Mouse (Mus musculus) cerebellum, adult 2 months (tissue): Measurements from ENCODE around the gene Celf1. TPM values are rescaled to one million over a fixed set of nuclear protein-coding genes. Genes with fewer than 3 reads are reported as not detected.
"Not testable (repeated sequence)": the region's sequence is repeated elsewhere in the genome, so short reads cannot be mapped to it uniquely, and the experiment has no call there.

ENCODE experiments used
- DNase-seq, 2 experiments: peaks; one replicate each; pipeline ENCODE4 v3.0.0; 2021
- H3K27ac ChIP-seq: fragments of 200-500 bp; 2 replicates; pipeline ENCODE4 v1.5.1; 2012; ENCODE audit warnings: low read length, control low read depth, inconsistent platforms; ENCODE audit not compliant: insufficient read depth
- H3K27me3 ChIP-seq: fragments of 200-500 bp; 2 replicates; pipeline ENCODE4 v1.6.1; 2012; ENCODE audit warnings: inconsistent platforms, mild to moderate bottlenecking, low read length, moderate library complexity; ENCODE audit not compliant: control insufficient read depth, insufficient read depth
- H3K4me1 ChIP-seq: fragments of 200-500 bp; 2 replicates; pipeline ENCODE4 v1.6.1; 2011; ENCODE audit warnings: low read length; ENCODE audit not compliant: control insufficient read depth, insufficient read depth
- H3K4me3 ChIP-seq: fragments of 200-500 bp; replicated peaks from 2 replicates; pipeline ENCODE3; 2011; ENCODE audit warnings: mild to moderate bottlenecking, low read depth, low read length, control low read depth; ENCODE audit not compliant: insufficient read depth
- CTCF ChIP-seq: fragments of 200-500 bp; IDR thresholded peaks from 2 replicates; pipeline ENCODE4 v1.5.1; 2011; ENCODE audit warnings: low read depth, mild to moderate bottlenecking, control low read depth, low read length, moderate library complexity, borderline replicate concordance; ENCODE audit not compliant: insufficient read depth
- POLR2A ChIP-seq: fragments of 200-500 bp; IDR thresholded peaks from 2 replicates; pipeline ENCODE4 v1.6.1; 2011; ENCODE audit warnings: low read length, control low read depth, borderline replicate concordance; ENCODE audit not compliant: insufficient read depth
- WGBS: fragments of 180-500 bp; shearing (Covaris S2); methylation state at CpG from one replicate; pipeline ENCODE4 v1.1.7; 2018; 5-methylcytosine and 5-hydroxymethylcytosine counted together
- polyA plus RNA-seq: library from polyadenylated mRNA; depleted of rRNA; stranded (reverse); fragments of >200 nt; gene quantifications from 2 replicates; pipeline ENCODE4 v1.2.3, GENCODE M21; 2012

Gene Celf1
- polyA plus RNA-seq, 1 experiment: 91.1 TPM

DNA sequence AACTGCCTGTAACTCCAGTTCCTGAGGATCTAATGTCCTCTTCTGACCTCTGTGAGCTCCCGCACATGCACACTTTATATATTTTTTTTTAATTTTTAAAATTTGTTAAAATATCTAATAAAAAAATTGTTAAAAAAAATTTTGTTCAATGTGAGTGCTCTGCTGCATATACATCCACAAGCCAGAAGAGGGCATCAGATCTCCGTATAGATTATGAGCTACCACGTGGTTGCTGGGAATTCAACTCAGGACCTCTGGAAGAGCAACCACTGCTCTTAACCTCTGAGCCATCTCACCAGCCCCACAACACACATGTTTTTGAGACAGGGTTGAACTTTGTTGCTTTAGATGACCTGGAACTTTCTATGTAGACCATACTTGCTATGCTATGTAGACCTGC lies 92.8 kb downstream of the Celf1 start:
- DNase-seq: no peak
- 22% methylated on average over 3 of the region's 3 CpGs for WGBS
- H3K4me3 ChIP-seq: no peak overlapping the region
- no peaks in the 10 kb centered on the region for H3K4me1 ChIP-seq
- H3K27ac ChIP-seq: no peak overlapping the region
- H3K27me3 ChIP-seq: no peaks in the 10 kb centered on the region
- TF ChIP-seq POLR2A (no peak), CTCF (peak; percentile 23; the same call in 1 of the 2 replicates)

DNA sequence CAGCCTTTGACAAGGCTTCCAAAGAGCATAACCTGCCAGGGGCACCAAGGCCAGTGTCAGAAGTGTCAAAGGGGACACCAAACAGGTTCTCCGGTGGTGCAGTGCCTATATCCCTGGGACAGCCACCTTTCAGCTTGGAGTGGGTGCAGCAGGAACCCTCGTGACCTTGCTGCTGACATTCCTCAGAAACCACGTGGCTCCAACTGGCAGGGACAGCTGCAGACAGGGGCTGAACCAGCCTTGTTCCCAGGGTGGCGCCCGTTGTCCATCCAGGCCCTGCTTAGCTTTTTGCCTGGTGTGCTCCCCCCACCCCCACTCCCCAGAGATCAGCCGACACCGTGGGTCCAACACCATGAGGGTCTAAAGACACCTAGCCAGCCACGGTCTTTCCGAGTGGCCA lies 95.2 kb downstream of the Celf1 start, which contains the start of gene Rapsn:
TSS of gene Rapsn (plus strand) at position 236 of the 400 bp plus-strand sequence.
- Histone ChIP-seq H3K4me1 (no peaks in the 10 kb centered on the region), H3K27me3 (no peaks in the 10 kb centered on the region), H3K27ac (no peak within 1 kb of the TSS), H3K4me3 (no peak within 1 kb of the TSS)
- TF ChIP-seq CTCF: no peak
- no peak for TF ChIP-seq POLR2A
- 55% methylated on average over 9 of the region's 9 CpGs for WGBS
- no peak for DNase-seq

DNA sequence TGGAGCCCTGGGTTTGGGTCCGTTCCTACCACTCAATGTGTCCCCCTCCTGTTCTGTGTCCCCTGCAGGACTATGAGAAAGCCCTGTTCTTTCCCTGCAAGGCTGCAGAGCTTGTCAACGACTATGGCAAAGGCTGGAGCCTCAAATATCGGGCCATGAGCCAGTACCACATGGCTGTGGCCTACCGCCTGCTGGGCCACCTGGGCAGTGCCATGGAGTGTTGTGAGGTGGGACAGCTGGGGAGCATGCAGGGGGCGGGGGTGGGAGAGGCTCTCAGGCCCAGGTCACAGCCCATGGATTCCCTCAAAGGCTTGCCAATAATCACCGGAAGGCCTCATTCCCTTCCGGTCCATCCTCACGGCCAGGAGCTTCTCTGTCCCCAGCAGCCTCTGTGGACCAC lies 101.6 kb downstream of the Celf1 start:
- TF ChIP-seq POLR2A (no peak), CTCF (no peak)

DNA sequence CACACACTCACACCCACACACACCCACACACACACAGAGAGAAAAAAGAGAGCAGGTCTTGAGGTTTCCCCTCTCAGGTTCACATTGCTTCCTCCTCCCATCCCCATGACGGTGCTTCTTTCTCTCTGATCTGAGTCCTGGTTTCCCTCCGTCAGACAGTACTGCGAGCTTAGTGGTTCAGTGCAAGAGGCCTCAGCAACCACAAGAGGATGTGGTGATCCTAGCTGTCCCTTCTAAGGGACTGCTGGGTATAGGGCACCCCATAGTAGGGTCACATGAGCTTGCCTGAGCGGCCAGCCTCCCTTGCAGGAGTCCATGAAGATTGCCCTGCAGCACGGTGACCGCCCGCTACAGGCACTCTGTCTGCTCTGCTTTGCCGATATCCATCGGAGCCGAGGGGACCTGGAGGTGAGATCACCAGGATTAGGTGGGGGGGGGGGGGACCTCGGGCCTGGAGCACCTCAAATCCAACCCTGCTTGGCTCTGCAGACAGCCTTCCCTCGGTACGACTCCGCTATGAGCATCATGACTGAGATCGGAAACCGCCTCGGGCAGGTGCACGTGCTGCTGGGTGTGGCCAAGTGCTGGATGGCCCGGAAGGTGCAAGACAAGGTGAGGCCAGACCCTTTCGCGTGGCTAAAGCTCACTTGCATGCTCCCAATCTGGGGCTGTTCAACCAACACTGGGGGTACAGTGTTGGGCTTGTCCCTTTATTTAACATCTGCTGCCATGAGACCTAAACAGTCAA lies 102.6 kb downstream of the Celf1 start:
- WGBS: 77% methylated on average over 21 of the region's 21 CpGs
- no peaks in the 10 kb centered on the region for H3K27me3 ChIP-seq

More for the DNA sequence above, 101.6 kb downstream of the Celf1 start:
- Histone ChIP-seq H3K4me1 (0 out of 2 replicates have a peak, but pooled peaks cover 3% of the 10 kb centered on the region), H3K27ac (no peak overlapping the region), H3K27me3 (no peaks in the 10 kb centered on the region), H3K4me3 (no peak overlapping the region)
- peak in 1 of 2 experiments; percentile 38 for DNase-seq
- WGBS: 27% methylated on average over 8 of the region's 8 CpGs

GRCm38 (mm10) chr2:91044727-91045126 lies 104.5 kb downstream of the Celf1 start:
- no peaks in the 10 kb centered on the region for H3K27me3 ChIP-seq
- no peak for DNase-seq
- H3K4me1 ChIP-seq: 0 out of 2 replicates have a peak, but pooled peaks cover 3% of the 10 kb centered on the region
- no peak overlapping the region for H3K4me3 ChIP-seq
- no peak for TF ChIP-seq CTCF
- no peak for TF ChIP-seq POLR2A
- no peak overlapping the region for H3K27ac ChIP-seq
- WGBS: 87% methylated on average over 13 of the region's 13 CpGs

More for the DNA sequence above, 102.6 kb downstream of the Celf1 start:
- DNase-seq: no peak
- no peak overlapping the region for H3K4me3 ChIP-seq
- 0 out of 2 replicates have a peak, but pooled peaks cover 3% of the 10 kb centered on the region for H3K4me1 ChIP-seq
- H3K27ac ChIP-seq: no peak overlapping the region
- TF ChIP-seq CTCF (no peak), POLR2A (no peak)

GRCm38 (mm10) chr2:91045805-91046204 lies 105.6 kb downstream of the Celf1 start:
- WGBS: 100% methylated on average over 1 of the region's 1 CpGs
- H3K27me3 ChIP-seq, H3K4me3 ChIP-seq, H3K4me1 ChIP-seq, DNase-seq, H3K27ac ChIP-seq: not testable (repeated sequence)

- TF ChIP-seq CTCF (no peak), POLR2A (no peak)
Measured at GRCm38 (mm10) chr2:91047359-91047758, 107.2 kb downstream of the Celf1 start.

GRCm38 (mm10) chr2:91051917-91052316 lies 111.7 kb downstream of the Celf1 start:
- no peak overlapping the region for H3K4me3 ChIP-seq
- H3K27me3 ChIP-seq: no peaks in the 10 kb centered on the region
- DNase-seq: no peak
- H3K4me1 ChIP-seq: peaks cover 6% of the 10 kb centered on the region; the same call in 1 of the 2 replicates
- H3K27ac ChIP-seq: no peak overlapping the region
- TF ChIP-seq POLR2A: no peak
- TF ChIP-seq CTCF: no peak
- 82% methylated on average over 3 of the region's 3 CpGs for WGBS

More at GRCm38 (mm10) chr2:91047359-91047758, 107.2 kb downstream of the Celf1 start:
- H3K4me1 ChIP-seq: no peaks in the 10 kb centered on the region
- WGBS: 81% methylated on average over 9 of the region's 9 CpGs
- no peak overlapping the region for H3K27ac ChIP-seq
- no peaks in the 10 kb centered on the region for H3K27me3 ChIP-seq
- no peak overlapping the region for H3K4me3 ChIP-seq
- DNase-seq: no peak
